Mouse (Mus musculus) right cerebral cortex, postnatal 25 days (tissue): Measurements from ENCODE around the gene Tmem254c.
"Not testable (repeated sequence)": the region's sequence is repeated elsewhere in the genome, so short reads cannot be mapped to it uniquely, and the experiment has no call there.

ENCODE experiments used
- DNase-seq: peaks from one replicate; pipeline ENCODE4 v3.0.0; 2022

The Tmem254c gene

DNA sequence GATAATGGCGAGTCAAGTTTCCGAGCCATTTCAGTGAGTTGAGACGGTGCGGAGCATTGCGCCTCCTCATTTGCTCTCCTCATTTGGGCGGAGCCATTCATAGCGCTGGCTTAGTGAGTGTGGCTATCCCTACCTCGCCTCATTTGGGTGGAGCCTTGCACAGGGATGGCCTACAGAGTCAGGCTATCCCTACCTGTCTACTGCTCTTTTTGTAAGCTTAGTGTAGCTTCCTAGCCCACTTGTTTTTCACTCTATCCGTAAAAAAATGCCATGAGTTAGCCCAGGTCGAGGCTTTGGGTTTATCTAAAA, at the start of gene Tmem254c:
Gene Tmem254c, minus strand, starts transcription at position 31 of the 309 bp plus-strand sequence.
- DNase-seq, result not testable (repeated sequence)

GRCm38 (mm10) chr14:26097622-26098021, 30.5 kb upstream of the Tmem254c start:
- DNase-seq, result not testable (repeated sequence)

DNA sequence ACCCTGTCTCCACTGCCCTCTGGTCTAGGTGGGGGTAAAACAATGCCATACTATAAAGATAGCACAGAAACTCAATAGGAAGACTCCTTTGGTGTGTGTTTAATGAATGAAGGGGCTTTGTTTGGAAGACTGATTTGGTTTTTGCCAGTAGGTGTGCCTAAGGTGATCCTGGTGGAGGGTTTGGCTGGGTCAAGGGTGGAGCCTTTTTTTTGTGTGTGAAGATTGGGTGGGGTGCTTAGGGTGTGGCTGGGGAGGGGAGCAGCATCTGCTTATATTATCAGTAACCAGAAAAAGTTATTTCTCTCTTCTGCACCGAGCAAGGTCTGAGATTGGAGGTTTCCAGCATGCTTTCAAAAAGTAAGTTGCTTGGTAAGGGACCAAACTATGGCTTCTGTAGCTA, 14.8 kb upstream of the Tmem254c start, which contains the start of gene Cphx3:
Gene Cphx3, plus strand, starts transcription at position 301 of the 400 bp plus-strand sequence.
- not testable (repeated sequence) for DNase-seq

DNA sequence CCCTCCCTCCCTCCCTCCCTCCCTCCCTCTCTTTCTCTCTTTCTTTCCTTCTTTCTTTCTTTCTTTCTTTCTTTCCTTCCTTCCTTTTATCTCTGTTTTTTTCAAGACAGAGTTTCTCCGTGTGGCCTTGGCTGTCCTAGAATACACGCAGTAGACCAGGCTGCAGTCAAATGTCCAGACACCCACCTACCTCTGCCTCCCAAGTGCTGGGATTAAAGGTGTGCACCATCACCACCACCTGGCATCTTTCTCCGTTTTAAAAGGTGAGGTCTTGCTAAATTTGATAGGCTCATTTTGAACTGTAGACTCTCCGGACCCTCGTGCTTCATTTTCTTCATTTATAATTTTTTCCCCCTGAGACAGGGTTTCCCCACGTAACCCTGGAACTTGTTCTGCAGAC, 14.1 kb upstream of the Tmem254c start, which contains the start of gene Cphx2:
Gene Cphx2, plus strand, starts transcription at position 301 of the 400 bp plus-strand sequence.
- not testable (repeated sequence) for DNase-seq

DNA sequence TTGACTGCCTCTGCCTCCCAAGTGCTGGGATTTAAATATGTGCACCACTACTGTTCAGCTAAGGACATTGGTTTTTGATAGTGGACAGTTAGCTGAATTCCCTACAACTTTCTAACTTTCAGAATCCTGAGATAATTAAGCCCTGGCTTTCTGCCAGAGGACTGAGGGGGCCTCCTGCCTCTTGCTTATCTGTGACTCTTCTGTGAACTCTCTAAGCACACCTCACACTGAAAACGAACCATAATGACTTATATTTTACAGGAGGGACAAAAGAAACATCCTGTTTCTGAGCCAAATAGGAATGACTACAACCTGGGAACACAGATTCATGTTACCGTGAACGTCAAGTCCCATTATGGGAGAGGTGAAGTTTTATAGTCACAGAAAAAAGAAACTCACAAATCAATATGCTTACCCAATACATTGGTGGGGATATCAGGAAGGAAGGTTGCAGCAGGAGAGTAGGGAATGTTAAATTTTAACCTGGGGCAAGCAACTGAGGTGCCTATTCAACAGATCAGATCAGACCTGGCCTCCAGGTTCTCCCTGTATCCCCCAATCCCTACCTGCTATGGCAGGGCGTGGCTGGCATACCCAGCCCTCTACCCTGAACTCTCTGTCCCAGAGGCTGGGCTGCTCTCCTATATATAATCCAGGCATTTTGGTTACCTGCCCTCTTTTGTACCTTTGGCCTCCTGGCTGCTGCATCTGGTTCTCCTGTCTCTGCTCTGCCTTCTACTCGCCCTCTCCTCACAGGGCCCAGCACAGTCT, 9.7 kb upstream of the Tmem254c start:
- not testable (repeated sequence) for DNase-seq

DNA sequence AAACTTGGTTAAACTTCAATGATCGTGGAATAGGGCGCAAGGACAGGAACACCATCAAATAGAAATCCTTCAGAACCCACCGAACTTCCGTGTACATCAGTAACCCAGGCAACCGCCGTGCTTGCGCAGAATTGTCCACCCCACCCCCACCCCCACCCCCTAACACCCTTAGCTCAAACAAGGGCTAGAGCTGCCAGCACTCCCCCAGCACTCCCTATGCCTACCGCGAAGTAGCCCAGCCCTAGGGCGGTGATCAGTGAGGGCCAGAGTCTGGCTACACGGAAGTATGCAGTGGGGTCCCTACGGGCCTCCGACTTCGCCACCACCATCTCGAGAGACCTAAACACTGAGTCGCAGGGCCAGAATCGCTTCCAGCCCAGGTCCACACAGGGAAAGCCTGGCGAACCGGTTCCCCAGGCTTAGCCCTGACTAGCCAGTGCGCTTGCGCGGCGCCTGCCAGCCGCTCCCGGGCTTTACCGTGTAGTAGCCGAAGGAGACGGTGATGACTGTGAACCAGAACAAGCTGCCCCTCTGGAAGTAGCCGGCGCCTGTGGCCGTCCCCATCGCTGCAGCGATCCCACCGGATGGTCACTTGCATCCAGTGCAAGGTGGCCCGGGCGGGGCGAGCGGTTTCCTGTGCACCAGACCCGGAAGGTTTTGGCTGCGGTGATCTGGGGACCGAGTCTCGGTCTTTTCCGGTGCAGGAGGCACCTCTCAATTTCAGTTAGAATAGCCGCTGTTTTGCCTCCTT, 406 bp downstream of the Tmem254c start:
- not testable (repeated sequence) for DNase-seq

DNA sequence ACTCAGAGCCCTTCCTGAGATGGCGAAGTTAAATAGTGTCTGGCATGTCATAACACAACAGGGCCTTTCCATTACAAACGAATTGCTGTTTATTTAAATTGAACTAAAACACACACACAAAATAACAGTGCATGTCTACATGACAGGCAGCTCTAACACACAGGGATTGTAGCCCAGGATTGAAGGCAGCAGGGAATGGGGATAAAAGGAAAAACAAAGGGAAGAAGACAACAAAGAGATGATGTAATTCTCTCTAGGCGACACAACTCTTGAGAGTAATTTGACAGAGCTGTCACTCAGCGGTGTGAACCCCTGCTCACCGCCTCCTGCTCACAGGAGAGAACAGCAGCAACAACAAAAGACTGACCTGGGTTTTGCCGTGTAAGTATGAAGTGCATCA, 7.8 kb downstream of the Tmem254c start:
- not testable (repeated sequence) for DNase-seq

DNA sequence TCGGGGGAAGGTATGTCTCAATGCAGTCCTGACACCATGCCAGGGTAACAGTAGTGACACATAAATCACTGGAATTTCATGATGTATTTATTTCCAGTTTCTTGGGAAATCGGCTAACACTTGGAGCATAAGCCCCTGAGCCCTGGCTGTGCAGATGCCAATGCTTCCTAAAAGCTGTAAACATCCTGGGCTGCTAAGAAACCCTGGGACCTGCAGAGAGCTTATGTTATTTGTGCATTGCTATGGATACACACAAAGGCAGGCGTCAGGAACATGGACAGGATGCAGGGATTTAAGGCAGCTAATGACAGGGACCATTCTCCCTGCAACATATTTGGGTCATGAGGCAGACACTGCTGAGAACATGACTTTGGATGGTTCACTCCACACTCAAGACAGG, 9.0 kb downstream of the Tmem254c start:
- DNase-seq, result not testable (repeated sequence)

DNA sequence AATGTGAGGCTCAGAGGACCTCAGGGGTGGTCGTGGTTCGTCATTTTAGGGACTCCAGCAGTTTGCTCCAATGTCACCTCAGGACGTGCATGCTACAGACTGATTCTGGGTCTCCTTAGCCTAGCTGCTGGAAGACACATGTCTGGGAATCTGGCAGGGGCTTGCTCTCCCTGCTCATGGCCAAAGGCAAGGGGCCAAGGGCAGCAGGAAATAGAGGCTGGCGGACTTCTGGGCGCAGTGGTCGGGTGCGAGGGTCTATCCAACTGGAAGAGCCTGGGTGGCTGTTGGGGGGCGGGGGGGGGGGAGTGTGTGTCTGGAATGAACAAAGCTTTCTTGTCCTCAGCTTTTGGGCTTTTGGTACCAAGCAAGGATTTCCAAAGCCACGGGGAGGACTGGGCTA, 18.4 kb downstream of the Tmem254c start:
- not testable (repeated sequence) for DNase-seq

DNA sequence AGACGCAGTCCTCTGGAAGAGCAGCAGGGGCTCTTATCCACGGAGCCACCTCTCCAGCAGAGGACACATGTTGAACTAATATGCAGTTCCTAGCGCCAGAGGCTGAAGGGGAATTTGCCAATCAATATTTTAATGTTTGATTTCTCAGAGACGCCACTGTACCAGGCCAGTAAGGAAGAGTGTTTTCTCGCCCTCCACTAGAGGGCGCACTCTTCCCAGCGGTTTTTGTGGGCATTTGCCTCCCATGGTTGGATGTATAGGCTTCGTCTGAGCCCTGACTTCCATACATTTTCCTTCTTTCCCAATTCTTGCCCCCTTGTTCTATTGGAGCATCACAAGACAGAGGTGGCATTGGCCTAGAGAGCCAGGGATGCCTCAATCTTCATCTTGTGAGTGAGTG, 20.1 kb downstream of the Tmem254c start:
- not testable (repeated sequence) for DNase-seq

- DNase-seq, result not testable (repeated sequence)
These were observed 22.1 kb downstream of the Tmem254c start for GRCm38 (mm10) chr14:26045007-26045406.

GRCm38 (mm10) chr14:26042611-26043010, 24.5 kb downstream of the Tmem254c start, which contains the start of gene Gm9780:
TSS of gene Gm9780 (minus strand) at chr14:26042711.
- not testable (repeated sequence) for DNase-seq

- not testable (repeated sequence) for DNase-seq
These were observed 31.7 kb downstream of the Tmem254c start for GRCm38 (mm10) chr14:26035439-26035838.

DNA sequence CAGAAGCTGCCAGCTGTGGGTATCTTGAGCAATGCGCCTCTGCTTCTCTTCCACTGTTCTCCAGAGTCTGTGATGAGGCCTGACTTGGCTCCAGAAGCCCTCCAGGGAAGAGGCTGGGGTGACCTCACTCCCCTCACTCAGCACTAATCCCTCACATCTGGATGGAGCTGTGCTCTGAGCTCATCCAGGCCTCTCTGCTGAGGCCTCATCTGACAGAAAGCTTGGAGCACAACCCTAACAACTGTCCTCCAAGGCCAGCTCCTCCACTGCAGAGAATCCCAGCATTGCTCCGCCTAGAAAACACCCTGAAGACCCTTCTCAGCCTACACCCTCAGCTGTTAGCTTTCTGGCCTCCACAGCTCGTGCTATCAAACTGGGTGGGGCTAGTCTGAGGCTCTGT, 32.8 kb downstream of the Tmem254c start:
- DNase-seq, result not testable (repeated sequence)

GRCm38 (mm10) chr14:26025653-26026052, 41.5 kb downstream of the Tmem254c start:
- not testable (repeated sequence) for DNase-seq

- not testable (repeated sequence) for DNase-seq
These were observed 44.3 kb downstream of the Tmem254c start for GRCm38 (mm10) chr14:26022831-26023230.

DNA sequence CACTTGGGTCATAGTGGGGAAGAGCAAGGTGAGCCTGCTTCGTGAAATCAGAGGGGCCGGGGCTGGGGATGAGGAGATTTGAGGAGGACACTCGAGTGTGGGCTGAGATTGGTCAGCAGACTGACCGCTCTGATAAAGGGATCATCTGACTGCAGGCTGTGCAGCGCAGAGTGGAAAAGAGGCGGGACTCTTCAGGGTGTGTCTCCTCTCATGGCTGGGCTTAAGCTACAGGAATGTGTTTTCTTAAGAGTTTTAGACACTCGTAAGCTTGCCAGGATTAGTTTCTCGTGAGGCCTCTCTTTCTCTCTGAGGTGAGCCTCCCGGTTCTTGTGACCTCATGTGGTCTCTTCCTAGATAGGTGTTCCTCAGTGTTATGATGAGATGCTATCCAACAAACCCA, 45.6 kb downstream of the Tmem254c start:
- not testable (repeated sequence) for DNase-seq

- not testable (repeated sequence) for DNase-seq
These were observed 50.7 kb downstream of the Tmem254c start for GRCm38 (mm10) chr14:26016414-26016813.
